Mouse (Mus musculus) C2C12 (cell line): Measurements from ENCODE around the gene Kcnh6.

ENCODE experiments used
- CEBPB ChIP-seq: IDR thresholded peaks from one replicate; pipeline ENCODE4 v1.6.1; 2011; ENCODE audit warnings: low read depth, mild to moderate bottlenecking, control low read depth, moderate library complexity
- CTCF ChIP-seq: IDR thresholded peaks from one replicate; pipeline ENCODE4 v1.5.1; 2011; ENCODE audit not compliant: control insufficient read depth, insufficient read depth, insufficient read length
- MAX ChIP-seq: IDR thresholded peaks from one replicate; pipeline ENCODE4 v1.6.1; 2011; ENCODE audit warnings: mild to moderate bottlenecking, control low read depth
- USF1 ChIP-seq: IDR thresholded peaks from one replicate; pipeline ENCODE4 v1.6.1; 2011; ENCODE audit warnings: low read depth, mild to moderate bottlenecking, control low read depth, moderate library complexity

GRCm38 (mm10) chr11:106060549-106060948 lies 52.6 kb downstream of the Kcnh6 start:
- TF ChIP-seq USF1 (no peak), CTCF (no peak), MAX (no peak), CEBPB (no peak)
